Mouse (Mus musculus) frontal cortex, postnatal 10 days (tissue): ENCODE measurements at regions not wholly inside any gene's neighbourhood (a gene's known extent, or its start where the extent isn't known, plus 50 kb on each side); places are given as distances from the start of the nearest gene placed in this dataset.

Experiments used
- DNase-seq, 2 experiments: peaks; one replicate each; pipeline ENCODE4 v3.0.0; 2022; ENCODE audit warnings: low spot score in 2 of 2, mixed read lengths in 1 of 2

GRCm38 (mm10) chrX:86490309-86490708 is 185.4 kb upstream of the Mageb4 start:
- DNase-seq, result peak in 1 of 2 experiments; percentile 5
